Mouse (Mus musculus): Measurements from ENCODE around the gene Arhgap27.
A peak's percentile ranks its signal among the peaks of the same experiment; 100 is the strongest.
"Not testable (repeated sequence)": the region's sequence is repeated elsewhere in the genome, so short reads cannot be mapped to it uniquely, and the experiment has no call there.

Arhgap27 gene

DNA sequence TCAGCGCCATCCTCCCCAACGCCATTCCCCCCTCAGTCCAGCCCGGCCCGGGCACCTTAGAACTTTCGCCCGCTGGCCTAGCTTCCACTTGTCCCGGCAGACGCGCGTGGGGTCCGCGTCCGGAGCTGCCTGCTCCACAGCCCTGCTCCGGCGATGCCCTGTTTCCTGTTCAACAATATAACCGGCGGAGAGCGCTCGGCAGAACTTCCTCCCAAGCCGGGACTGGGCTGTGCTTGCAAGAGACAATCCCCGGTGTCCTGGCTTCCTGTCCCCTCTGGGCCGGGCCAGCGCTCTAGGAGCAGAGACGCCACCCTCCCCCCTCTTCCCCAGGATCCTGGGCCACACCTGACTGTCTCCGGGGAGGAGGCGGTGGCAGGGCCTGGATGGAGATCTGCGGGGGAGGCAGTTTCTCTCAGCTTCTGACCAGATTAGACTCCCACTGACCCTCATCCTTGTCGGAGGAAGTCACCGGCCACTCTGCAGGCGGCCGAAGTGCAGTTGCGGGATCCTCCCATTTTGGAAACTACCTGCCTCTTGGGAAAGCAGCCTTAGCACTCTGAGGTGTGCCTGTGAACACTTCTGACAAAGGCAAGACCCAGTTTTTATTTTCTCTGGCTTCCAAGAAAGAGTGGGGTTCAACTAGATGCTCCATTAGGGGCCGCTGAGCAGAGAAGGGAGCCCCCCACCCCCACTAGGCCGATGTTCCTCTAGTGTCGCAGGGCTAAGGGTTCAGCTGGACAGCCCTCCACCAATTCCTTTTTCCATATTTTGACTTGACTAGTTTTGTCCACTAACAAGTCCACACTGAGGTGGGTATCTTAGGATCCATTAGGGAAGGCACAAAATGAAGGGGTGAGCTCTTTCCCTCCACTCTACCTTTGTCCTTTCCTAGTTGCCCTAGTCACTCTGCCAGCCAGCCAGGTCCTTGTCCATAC, at the start of gene Arhgap27:
Arhgap27 (minus strand) TSS at position 479 of the 935 bp plus-strand sequence.
- peak; percentile 39 for DNase-seq (ENCODE audit: low spot score in 2 of 2)

DNA sequence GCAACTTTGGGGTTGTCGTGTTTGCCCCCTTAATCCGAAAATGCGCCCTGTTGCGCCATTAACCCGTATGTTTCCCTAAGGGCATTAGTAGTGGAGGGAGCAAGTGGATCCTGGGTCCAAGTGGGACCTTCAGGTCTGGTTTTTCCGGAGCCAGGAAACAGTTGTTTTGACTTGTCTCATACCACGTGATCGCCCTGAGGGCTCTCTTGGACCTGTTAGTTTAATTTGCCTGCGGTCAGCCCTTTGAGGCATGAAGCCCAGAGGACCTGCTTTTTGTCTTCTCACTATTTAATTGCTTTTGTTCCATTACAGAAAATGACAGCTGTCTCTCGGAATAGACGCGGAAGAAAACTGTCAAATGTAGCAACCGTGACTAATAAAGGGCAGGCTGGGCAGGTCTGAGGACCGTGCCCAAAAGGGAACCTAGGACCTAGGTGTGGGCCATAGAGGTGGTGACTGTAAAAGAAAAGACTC, 49.5 kb upstream of the Arhgap27 start:
- DNase-seq (ENCODE audit: low spot score in 2 of 2) = no peak

DNA sequence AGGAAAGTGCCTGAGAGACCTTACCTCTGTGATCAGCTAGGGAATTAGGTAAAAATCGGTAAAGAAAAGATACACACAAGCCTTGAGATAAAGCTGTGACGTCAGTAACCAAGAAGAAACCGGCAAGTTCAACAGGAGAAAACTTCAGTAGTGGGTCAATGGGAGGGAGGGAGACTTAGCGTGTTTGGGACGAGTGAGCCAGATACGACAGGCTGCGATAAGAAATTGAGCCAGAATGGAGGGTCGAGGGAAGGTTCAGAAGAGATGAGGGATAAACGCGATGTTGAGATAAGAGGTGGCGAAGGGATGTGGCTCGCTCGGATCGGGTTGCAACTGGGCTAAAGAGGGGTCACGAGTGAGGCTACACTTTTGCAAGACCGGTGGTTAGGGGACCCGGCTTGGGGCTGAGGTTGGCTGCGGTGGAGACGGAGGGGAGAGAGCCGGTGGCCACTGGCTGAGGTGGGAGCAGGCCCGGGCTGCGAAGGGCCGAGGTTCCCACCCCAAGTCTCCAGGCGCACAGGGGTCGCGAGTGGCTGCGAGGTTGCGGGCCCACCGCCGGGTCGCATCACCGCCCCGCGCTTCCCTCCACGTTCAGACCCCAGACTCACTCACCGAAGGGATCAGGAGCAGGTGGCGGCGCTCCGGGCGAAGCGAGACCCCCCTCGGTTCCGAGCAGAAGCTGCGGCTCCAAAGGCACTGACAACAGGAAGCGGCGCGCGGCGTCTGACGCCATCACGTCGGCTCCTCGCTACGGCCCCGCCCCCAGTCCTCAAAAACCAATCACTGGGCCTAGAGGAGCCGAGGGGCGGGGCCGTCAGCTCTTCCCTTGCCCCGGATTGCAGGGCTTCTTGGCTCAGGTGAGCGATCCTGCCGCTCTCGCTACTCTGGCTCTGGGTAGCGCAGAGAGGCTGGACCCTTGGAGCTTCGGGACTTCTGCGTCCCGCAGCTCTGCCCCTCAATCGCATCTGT, 48.8 kb upstream of the Arhgap27 start, which contains the start of gene Plekhm1:
Plekhm1 (minus strand) TSS at position 707 of the 969 bp plus-strand sequence.
- peak; percentile 93 to 96 for DNase-seq (ENCODE audit: low spot score in 2 of 2)

DNA sequence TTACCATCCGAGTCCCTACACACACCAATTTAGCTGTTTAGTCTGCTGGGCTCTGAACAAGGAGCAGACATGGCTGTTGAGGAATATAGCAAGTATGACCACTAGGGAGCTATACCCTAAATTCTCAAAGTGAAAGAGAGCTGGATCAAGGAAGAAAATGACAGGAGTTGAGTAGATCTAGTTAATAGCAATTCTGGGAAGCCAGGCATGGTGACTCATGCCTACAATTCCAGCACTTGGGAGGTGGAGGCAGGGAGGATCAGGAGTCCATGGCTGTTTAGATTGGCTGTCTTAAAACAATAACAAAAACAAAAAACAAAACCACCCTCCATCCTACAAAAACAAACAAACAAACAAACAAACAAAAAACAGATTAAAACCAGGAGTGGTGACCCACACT, 47.8 kb upstream of the Arhgap27 start:
- no peak for DNase-seq (ENCODE audit: low spot score in 2 of 2)

DNA sequence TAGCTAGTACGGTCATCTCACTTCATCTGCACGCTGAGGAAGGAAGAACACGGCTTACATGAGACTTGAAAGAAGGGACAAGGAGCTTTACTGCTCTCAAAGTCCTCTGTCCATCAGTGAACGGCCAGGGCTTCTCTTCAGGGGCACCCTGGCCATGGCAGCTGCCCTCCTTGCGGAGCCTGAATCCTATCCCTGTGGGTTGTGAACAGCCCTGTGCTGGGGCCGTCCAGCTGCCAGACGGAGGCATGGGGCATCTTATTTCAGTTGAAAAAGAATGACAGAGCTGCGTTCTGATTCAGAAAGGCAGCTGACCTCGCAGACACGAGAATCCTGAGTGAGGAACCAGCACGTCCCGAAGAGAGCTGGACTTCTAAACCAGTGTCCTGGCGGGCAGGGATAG, 45.4 kb upstream of the Arhgap27 start:
- DNase-seq (ENCODE audit: low spot score in 2 of 2) = no peak

DNA sequence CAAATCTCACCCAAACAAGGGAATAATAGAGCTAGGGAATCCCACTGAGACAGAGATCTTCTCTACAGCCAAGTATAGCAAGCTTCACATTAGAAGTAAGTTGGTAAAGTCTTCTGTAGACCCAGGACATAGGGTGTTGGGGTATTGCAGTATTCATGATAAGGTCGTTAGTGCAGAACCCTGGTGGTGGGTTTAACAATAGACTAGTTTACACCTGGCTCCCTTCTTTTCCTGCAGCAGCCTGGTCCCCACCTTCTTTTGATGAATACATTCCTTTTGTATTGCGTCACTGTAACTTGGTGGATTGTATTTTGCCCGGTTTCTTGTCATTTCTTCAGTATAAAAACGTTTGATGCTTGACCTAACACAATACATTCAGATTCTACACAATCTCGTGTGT, 43.6 kb upstream of the Arhgap27 start:
- DNase-seq (ENCODE audit: low spot score in 2 of 2) = not testable (repeated sequence)

DNA sequence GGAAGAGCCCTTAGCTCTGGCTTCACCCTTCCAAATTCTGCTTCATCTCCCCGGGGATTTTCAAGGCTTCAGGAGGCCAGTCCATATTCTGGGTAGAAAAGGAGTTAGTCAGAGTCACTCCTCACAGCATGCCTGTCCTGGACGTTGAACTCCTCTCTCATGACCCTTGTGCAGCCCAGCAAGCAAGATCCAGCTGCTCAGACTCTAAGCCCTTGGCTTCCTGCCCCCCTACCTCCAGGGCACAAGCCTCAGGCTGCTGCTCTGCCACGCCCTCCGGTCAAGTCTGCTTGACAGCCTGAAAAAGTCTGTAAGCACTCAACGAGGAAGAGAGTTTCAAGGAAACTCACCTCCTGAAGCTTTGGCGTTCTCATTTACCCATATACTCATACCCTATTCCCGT, 43.1 kb upstream of the Arhgap27 start:
- no peak for DNase-seq (ENCODE audit: low spot score in 2 of 2)

DNA sequence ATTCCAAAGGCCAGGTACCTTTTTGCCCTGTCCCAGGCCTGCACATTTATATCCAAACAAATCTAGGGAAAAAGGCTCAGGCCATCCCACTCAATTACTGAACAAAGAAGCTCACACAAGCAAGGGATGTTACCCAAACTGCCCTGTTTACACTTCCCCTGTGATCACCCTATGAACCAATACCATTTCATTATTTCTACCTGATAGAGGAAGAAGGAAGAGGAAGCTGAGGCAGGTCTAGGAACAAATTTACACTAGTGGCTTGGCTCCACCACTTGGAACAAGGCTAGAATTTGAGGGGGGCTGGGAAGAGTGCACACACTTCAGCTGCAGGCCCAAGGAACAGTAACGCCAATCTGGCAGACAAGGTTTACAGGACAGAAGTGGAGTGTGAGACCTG, 42.3 kb upstream of the Arhgap27 start:
- DNase-seq (ENCODE audit: low spot score in 2 of 2) = no peak

DNA sequence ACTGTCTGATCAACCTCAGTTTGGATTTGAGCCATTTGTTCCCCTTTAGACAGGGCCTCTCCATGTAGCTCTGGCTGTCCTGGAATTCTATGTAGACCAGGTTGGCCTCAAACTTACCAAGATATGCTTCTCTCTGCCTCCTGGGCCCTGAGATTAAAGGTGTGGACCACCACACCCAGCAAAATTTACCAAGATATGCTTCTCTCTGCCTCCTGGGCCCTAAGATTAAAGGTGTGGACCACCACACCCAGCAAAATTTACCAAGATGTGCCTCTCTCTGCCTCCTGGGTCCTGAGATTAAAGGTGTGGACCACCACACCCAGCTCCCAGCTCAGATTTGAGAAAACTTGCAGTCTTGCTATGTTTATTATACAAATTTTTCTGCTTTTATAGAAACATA, 41.1 kb upstream of the Arhgap27 start:
- DNase-seq (ENCODE audit: low spot score in 2 of 2) = no peak

DNA sequence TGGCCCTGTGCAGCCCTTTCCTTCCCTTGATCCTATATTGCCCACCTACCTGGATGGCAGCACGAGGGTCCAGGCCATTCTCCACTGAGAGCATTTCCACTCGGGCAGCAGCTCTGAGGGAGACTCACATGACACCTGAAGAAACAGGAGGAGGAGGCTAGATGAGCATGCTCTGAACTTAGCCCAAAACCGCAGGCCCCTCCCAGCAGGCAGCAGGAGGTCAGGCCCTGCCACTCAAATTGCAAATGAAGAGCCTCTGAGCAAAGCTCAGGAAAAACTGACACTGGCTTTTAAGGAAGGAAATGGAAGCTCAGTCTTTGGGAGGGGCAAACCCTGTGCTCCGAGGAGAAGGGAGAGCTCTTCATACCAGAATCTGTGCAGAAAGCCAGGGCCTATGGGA, 40.3 kb upstream of the Arhgap27 start:
- no peak for DNase-seq (ENCODE audit: low spot score in 2 of 2)

DNA sequence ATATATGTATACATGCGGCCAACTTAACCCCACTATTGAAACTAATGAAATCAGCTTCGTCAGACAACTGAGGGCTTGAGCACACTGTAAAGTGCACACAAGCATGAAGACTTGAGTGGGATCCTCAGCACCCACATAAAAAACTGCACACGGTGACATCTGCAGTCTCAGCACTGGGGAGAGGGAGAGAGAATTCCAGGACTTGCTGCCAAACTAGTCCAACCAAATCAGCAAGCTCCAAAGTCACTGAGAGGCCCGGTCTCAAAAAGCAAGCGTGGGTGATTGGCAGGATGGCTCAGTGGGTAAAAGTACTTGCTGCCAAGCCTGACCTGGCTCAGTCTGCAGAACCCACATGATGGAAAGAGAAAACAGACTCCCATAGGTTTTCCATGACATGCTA, 39.2 kb upstream of the Arhgap27 start:
- DNase-seq (ENCODE audit: low spot score in 2 of 2) = peak; percentile 30 to 59

DNA sequence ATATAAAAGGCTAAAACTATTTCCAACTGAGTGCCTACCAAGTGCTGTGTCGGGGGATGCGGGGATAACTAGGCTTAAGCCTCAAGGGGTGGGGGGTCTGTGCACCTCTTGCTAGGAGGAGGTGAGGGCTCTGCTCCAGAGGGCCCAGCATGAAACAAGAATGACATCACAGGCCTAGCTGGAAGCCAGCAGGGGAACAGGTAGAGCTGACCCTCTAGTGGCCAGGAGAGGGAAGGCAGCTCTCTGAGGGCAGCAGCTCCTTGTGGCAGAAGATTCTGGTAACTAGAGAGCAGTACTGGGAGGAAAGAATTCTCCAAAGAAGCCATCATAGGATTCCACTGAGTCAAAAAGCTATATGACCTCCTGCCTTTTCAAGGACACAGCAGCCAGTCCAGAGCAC, 38.7 kb upstream of the Arhgap27 start:
- DNase-seq (ENCODE audit: low spot score in 2 of 2) = peak in 1 of 2 experiments; percentile 45

DNA sequence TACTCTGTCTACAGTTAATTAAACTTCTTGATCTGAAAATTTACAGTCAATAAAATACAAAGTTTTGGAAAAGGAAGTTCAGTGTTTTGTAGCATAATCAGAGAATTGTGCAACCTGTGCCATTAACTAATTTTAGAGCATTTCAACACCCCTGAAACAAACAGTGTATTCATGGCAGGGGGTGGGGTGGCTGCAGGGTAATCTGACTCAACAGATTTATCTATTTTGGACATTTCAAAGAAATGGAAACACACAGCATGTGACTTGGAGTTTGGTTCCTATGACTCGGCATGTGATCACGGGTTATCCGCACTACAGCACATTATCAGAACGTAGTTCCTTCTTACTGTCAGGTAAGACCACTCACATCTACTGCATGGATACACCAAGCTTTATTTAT, 36.5 kb upstream of the Arhgap27 start:
- no peak for DNase-seq (ENCODE audit: low spot score in 2 of 2)

DNA sequence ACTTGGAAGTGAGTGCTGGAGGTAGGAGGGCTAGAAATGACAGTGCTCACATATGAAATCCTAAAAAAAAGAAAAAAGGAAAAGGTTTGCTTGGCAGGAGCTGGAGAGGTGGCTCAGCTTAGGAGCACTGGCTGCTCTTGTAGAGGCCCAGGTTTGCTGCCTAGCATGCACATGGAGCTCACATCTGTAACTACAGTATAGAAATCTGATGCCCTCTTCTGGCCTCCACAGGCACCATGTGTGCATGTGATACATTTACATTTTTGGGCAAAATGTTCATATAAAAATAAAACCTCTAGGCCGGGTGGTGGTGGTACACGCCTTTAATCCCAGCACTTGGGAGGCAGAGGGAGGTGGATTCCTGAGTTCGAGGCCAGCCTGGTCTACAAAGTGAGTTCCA, 35.6 kb upstream of the Arhgap27 start:
- no peak for DNase-seq (ENCODE audit: low spot score in 2 of 2)

DNA sequence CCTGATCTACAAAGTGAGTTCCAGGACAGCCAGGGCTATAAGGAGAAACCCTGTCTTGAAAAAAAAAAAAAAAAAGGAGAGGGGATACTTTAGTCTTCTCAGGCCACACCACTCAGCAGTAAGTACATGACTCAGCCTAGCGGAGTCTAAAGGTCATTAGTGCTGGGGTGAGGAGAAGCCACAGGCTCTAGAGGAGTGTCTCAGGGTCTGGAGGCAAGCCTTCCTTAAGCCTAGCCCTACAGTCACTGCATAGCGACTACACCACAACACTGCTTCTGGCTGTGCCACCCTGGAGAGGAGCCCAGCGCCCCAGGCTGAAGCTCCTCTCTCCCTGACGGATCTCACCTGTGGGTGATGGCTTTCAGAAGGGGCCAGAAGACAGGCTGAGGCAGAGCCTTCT, 33.2 kb upstream of the Arhgap27 start:
- no peak for DNase-seq (ENCODE audit: low spot score in 2 of 2)

DNA sequence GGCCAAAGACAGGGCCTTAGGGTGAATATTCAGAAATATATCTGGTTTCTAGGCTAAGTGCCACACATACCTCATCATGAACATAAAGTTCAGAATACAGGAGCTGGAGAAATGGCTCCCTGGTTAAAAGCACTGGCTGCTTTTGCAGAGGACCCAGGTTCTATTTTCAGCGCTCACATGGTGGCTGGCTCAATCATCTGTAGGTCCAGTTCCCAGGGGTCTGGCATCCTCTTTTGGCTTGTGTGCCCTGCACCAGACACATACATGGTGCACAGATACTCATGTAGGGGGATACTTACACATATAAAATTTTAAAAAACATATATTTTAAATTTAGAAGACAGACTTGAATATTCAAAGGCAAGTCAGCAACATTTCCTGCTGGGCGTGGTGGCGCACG, 32.7 kb upstream of the Arhgap27 start:
- no peak for DNase-seq (ENCODE audit: low spot score in 2 of 2)

DNA sequence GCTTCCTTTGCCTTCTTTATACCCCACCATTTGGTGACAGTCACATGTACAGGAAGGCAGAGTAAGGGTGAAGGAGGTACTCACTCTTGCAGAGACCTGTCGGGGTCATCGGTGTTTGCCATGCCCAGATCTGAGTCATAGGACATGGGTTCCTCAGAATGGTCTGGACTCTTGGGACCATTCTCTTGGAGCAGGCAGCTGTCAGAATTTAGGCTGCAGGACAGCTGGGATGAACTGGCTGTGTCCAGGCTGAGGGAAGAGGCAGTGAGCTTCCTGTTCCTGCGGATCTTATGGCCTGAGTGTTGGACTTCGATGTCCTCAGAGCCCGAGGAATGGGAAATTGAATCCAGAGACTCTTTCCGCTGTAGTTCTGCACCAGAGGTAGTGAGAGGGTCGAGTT, 31.1 kb upstream of the Arhgap27 start:
- DNase-seq (ENCODE audit: low spot score in 2 of 2) = no peak

DNA sequence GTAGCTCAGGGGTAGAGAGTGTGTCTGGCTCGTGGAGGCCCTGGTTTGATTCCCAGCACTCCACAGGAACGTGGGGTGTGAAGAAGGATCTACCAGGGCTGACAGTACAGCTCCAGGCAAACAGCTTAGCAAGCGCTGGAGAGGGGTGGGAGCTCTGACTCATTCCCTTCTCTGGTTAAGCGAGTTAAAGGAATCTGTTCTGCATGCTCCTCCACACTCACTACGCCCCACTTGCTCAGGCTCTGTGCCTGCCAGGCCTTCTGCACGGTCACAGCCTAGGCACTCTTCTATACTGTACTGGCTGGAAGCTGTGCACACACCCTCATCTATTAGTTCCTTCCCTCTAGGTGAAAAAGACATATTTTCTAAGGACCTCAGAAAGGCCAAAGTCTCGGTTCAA, 30.5 kb upstream of the Arhgap27 start:
- DNase-seq (ENCODE audit: low spot score in 2 of 2) = no peak

DNA sequence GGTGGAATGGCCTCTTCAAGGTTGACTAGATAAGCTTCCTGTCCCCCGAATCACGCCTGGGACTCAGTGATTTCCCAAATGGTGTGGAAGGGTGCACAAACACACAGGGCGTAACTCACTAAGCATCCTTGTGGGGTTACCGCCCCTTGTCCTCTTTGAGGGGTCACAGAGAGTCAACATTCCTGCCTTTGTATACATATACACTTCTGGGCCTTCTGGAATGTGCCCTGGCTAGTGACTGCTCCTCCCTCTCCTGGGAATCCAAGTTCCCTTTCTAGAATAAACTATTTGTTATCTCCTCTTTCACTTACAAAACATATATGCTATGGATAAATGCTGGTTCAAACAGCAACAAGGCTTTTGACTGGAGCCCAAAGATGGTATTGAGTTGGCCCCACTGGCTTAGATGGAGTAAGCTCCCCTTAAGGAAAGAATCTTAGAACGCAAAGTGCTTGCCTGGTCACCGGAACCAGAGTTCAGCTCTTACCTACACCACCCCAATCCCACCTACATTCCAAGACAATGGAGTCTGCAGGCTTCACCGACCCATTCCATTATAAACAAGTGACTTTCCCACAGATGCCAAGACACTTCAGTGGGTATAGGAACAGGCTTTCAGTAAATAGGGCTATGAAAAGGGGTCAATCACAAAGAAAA, 24.5 kb upstream of the Arhgap27 start:
- no peak for DNase-seq (ENCODE audit: low spot score in 2 of 2)

DNA sequence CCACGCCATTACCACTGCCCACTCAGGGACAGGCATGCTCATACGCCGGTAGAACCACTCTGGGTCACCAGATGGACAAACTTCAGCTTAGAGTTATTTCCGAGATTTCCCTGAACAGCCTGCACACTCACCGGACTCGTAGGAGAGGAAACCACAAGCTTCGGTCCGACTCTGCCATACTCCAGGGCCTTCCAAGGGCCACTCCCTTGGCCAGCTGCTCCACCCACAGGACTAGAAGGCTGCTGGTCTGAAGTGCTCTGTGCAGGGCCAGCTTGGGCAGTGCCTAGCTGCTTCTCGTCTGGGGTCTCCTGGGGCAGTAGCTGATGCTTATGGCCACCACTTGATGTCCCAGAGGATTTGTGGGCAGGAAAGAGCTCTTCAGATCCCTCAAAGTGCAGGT, 23.3 kb upstream of the Arhgap27 start:
- no peak for DNase-seq (ENCODE audit: low spot score in 2 of 2)

DNA sequence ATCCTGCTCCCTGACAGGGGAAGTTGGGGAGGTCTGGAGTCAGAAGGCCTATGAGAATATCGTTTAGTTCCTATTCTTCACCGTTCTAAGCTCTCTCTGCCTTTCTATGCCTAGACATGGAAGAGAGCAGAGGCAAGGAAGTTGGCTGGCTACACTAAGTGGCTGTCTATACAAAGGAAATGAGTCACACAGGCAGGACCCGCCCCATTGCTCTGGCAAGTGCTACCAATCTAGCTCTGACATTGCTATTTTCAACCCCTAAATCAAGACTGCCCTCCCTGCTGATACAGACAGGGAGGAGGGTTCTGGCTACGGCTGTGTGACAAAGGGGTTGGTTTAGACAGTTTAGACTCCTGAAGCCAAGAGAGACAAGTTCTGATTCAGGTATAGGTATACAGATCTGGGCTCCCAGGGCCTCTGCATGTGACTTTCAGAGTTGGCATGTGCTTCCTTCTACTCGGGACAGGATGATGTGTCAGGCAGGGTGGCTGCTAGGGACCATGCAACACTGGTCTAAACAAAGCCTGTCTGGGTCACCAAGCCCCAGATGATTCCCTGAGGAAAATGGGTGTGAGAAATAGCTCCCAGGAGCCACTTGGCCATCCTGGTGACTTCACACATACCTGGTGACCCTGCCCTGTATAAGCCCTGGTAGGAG, 18.6 kb upstream of the Arhgap27 start:
- DNase-seq (ENCODE audit: low spot score in 2 of 2) = peak; percentile 44 to 48

All from frontal cortex, postnatal 36 days (tissue).